Mouse (Mus musculus) inflammation-experienced regulatory T-cells, adult 6 months (primary cell): Measurements from ENCODE around the gene Frs3. TPM values are rescaled to one million over a fixed set of nuclear protein-coding genes. Genes with fewer than 3 reads are reported as not detected.

ENCODE experiments used
- ATAC-seq: one replicate; pipeline ENCODE4 v1.8.0; 2017
- polyA plus RNA-seq, 3 experiments: library from polyadenylated mRNA; unstranded; fragments of 100-300 nt; shearing (Covaris generic); gene quantifications; one replicate each; pipeline ENCODE4 v1.2.1; 2017

Frs3 gene
- polyA plus RNA-seq, 3 experiments from 2014 or later, result not detected

- ATAC-seq, result no peak
Measured at GRCm38 (mm10) chr17:47693671-47694441, 5.0 kb downstream of the Frs3 start.

GRCm38 (mm10) chr17:47694442-47694502 lies 5.4 kb downstream of the Frs3 start, which contains the start of gene Gm21981:
Gene Gm21981 (minus strand): TSS chr17:47694455.
- no peak for ATAC-seq

DNA sequence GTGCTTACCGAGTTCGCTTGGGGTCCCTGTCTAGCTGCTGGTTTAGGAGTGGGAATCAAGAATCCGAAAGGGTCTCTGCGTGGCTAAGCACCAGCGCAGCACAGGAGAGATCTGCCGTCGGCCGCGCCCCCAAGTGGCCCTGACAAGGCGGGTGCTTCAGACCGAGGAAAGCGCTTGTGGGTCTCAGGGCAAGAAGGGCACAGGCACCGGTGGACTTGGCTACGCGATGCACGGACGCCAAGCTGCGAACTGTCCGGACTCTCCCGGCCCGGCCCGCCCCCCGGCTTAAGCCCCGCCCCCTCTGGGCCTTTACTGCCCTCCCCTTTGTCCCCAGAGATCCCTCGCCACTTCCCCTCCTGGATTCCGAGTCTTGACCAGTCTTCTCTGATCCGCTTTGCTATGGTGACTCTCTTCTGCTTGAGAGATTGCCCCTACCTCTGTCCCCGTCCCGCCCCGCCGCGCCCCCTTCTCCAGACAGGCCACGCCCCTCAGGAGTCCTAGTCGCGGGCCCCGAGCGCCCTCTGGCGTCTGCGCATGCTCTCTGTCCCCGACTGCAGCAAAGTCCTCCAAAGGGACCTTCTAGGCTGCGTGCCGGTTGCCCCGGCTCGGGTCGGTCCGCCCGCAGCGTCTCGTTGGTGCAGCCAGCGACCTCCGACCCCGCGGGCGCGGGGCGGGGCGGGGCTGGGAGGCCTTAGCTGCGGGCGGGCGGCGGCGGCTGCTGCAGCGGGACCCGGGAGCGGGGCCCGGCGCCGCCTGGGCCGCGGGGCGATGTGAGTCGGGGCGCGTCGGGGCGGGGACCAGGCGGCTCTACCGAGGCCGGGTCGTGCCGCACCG lies 5.9 kb downstream of the Frs3 start, which contains the start of gene Prickle4:
TSS of gene Prickle4 (minus strand) at position 234 of the 834 bp plus-strand sequence.
- ATAC-seq, result peak; percentile 98

DNA sequence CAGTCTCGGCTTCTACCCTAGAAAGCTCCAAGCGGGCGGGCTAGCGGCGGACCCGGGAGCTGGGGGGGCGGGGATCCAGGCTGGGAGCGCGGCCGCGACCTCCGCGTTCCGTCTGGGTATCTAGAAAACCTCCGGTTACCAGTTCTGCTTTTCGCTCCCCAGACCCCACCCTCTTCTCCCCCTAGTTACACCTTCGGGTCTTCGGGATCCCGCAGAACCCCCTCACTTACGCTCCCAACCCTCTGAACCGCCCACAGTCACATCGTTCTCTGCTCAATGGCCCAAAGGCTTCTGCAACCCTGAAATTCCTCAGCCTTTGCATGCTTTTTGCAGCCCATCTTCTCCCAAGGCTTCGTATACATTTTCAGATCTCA lies 6.5 kb downstream of the Frs3 start:
- ATAC-seq, result no peak

DNA sequence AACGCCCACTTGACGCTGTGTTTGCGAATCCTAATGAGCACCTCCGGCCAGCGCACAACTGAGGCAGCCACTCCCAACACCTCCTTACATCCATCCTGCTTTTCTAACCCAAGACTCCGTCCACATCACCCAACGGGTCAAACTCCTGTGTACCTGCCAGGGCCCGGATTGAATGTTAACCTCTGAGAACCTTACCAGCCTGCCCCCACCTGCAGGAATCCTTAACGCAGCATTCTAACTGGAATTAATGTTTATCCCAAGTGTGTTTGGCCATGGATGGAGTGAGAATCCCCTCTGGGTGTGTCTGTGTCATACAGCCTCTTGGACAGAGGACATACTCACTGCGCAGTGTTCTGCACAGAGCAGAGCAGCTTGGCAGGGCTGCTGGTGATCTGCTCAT lies 9.3 kb downstream of the Frs3 start:
- no peak for ATAC-seq

- ATAC-seq, result no peak
Measured at GRCm38 (mm10) chr17:47699055-47699454, 10.2 kb downstream of the Frs3 start.

DNA sequence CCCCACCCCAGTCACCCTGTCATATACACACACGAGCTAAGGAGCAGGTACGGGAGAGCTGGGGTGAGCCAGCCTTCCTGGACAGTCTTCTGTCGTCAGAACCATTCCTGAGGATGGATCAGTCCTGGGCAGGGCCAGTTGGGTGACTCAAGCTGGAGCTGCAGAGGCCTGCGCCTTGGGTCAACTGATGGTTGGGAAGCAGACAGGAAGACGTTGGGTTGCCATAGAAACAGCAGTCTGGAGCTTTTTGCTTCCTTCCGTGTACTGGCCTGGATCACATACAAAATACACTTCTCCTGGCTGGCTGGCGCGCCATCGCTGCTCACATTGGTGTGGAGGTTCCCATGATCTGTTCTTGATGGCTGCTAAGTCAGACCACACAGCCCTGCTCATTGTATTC lies 13.0 kb downstream of the Frs3 start:
- ATAC-seq, result no peak

- no peak for ATAC-seq
Measured at GRCm38 (mm10) chr17:47702548-47703345, 13.9 kb downstream of the Frs3 start.

DNA sequence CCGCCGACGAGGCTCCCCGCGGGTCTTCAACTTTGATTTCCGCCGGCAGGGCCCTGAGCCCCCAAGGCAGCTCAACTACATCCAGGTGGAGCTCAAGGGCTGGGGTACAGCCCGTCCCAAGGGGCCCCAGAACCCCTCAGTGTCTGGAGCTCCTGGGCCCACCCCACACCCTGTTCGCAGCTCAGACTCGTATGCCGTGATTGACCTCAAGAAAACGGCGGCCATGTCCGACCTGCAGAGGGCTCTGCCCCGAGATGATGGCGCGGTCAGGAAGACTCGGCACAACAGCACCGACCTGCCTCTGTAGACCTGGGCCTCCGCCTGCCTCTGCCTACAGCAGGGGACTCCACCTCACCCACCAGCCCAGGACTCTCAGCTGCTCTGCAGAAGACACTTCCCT lies 14.7 kb downstream of the Frs3 start:
- ATAC-seq, result no peak

- ATAC-seq, result no peak
Measured at GRCm38 (mm10) chr17:47704692-47705091, 15.9 kb downstream of the Frs3 start.

DNA sequence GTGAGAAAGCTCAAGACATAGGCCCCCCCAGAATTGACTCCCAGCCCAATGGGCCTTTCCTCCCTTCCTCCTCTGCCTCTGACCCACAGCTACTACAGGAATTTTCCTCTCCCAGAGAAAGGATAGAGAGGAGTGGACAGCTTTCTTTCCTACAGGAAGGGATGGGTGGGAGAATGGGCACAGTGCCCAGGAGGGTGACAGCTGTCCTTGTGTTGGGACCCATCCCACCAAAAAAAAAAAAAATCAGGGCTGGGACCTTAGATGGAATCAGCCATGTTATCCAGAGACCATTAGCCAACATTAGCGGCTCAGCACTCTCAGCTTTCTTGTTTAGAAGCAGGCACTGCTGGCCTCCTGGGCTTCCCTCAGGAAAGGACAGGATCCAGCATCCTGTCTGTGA lies 17.4 kb downstream of the Frs3 start:
- no peak for ATAC-seq

DNA sequence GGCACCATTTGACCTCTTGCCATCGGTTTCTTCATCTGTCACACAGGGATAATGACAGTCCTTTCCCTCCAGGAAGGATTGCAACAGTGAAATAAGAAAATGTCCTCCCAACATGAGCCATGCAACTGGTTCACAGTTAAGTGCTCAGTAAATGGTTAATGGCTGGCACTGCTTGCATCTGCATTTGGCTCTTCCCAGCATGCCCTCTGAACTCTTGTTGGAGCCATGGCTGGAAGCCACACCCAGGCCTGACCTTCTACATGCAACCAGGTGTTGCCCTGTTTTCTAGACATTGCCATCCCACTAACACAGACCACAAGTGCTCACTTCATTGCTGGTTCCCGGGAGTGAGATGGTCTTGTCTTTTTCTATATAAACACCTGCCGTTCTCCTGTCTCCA lies 19.1 kb downstream of the Frs3 start:
- ATAC-seq, result no peak

DNA sequence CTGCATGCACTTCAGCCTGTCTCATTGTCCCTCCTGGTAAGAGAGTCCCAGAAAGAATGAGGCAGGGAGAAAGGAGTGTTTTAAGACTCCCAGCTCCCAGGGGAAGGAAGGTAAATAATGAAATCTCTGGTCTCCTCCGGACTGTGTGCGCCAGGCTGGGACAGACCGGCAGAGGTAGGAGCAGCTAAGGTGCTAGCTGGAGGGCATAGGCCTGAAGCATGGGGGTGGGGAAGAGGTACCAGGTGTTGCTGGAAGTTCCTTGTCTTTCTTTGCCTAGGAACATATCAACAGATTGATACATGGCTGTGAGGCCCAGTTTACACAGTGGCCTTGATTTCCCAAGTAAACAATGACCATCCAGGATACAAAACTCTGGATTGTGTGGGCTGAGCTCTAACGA lies 20.1 kb downstream of the Frs3 start:
- no peak for ATAC-seq

GRCm38 (mm10) chr17:47710036-47710435 lies 21.2 kb downstream of the Frs3 start:
- ATAC-seq, result no peak

- no peak for ATAC-seq
Measured at GRCm38 (mm10) chr17:47711883-47712282, 23.1 kb downstream of the Frs3 start.

DNA sequence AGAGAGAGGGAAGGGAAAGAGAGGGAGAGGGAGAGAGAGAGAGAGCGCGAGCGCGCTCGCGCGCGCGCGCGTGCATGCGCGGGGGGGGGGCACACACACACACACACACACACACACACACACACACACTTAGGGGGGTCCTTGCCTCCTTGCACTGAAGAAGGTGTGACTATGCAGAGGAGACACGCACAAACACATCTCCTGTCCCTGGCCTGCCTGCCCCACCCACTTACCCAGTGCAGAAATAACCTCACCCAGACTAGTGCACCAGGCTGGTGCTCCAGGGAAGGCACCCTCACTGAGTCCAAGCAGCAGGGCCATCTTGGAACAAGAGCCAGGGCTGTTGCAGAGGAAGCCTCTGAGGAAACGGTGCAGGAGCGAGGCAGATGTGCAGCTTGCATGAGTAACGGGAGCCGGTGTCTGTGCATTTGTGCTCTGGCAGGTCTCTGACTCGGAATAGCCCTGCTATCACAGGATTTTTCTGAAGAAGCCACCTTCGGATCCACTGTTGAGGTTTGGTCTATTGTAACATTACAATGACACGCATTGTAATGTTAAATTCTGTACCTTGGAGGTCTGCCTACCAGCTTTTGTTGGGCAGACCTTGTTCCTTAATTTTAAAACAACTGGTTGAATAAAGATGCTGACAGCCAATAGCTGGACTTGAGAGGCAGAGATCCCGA lies 24.2 kb downstream of the Frs3 start:
- no peak for ATAC-seq

GRCm38 (mm10) chr17:47715037-47715436 lies 26.2 kb downstream of the Frs3 start:
- ATAC-seq, result no peak

DNA sequence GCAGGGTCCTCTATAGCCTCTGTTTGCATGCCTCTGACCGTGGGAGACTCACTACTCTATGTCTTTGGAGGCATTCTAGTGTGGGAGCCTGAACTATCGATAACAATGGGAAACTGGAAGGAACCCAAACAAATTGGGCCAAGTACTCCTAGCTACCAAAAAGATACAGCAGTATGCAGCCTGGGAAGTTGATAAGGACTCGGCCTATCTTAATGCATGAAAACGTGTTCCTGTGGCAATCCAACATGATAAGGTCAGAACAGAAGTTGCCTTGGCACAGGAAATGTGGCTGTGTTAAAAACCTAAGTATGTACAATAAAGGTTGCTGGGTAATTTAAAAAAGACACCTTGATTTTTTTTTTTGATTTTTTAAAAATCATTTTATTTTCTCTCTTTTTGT lies 32.4 kb downstream of the Frs3 start:
- no peak for ATAC-seq

GRCm38 (mm10) chr17:47726566-47726965 lies 37.7 kb downstream of the Frs3 start, which contains the start of gene Pgc:
Gene Pgc (plus strand): TSS chr17:47726842.
- ATAC-seq, result no peak

DNA sequence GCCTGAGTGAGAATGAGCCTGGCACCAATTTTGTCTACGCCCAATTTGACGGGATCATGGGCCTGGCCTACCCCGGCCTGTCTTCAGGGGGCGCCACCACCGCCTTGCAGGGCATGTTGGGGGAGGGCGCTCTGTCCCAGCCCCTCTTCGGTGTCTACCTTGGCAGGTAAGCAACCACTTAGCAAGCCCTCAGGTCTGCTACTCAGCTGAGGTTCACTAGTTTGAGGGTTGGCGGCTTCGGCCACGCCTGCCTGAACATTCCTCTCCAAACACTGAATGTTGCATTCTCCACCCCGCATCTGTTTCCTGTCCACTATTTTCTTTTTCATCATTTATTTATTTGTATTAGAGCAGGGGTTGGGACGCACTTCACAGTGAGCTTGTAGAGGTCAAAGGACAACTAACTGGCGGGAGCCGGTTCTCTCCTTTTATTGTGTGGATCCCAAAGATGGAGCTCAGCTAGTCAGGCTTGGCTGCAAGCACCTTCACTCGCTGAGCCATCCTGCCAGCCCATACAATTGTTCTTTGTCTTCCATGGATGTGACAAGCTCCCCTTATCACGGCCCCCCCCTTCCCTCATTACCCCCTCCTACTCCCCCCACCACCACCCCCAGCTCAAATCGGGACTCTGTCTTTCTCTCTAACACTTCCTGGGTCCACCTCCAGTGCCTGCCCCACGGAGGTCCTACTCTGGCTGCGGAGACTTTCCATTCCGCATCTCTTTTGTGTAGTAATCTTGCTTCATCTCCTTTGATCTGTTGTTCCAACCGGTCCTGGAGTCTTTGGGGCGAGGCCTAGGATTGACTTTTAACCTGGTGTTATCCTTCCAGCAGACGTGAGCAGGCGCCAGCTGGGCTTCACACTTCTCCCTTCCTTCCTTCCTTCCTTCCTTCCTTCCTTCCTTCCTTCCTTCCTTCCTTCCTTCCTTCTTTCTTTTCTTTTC lies 42.1 kb downstream of the Frs3 start:
- no peak for ATAC-seq

DNA sequence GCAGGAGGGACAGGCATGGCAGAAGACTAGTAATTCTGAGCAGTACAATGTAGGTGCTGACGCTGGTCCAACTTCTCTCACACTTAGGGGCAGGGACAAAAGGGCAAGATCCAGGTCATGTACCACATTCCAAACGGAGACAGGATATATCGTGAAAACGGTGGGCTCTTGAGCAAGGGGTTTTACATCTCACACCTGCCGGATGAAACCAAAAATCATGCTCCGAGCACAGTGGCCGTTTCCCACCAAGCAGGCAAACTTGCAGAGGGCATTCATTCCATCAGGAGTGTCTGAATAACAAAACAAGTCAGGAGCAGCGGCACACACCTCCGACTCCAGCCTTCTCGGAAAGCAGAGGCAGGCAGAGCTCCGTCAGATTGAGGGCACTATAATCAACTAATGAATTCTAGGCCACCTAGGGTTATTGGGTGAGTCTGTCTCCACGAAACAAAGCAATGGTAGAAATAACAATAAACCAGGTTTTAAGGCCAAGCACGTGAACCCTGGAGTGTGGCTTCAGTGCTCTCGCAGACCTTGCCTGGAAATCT lies 46.8 kb downstream of the Frs3 start:
- ATAC-seq, result no peak

DNA sequence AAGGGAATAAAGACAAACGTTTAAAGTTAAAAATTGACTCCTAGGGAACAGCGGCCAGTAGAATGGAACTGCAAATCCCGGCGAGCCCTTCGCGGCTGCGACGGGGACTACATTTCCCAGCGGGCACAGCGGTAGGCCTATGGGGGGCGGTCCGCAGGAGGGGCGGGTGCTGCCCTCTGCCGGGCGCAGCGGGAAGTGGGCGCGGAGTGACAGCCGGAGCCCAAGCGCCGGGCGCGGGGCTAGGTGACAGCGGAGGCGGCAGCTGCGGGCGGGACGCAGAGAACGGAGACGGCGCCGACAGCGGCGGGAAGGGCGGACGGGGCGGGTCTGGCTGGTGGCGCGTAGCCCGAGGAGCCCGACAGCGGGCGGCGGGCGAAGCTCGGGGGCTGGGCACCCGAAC lies 48.0 kb downstream of the Frs3 start, which contains the start of gene Tfeb:
TSS of gene Tfeb (plus strand) at position 175 of the 400 bp plus-strand sequence.
- peak; percentile 84 for ATAC-seq
